Mouse (Mus musculus) embryonic fibroblast, embryonic 13.5 days (primary cell): ENCODE data around the gene Plcb3.

Experiments used
- CTCF ChIP-seq: IDR thresholded peaks from 2 replicates; pipeline ENCODE4 v1.5.1; 2011; ENCODE audit warnings: mild to moderate bottlenecking, control low read depth, low read length, moderate library complexity, borderline replicate concordance; ENCODE audit not compliant: insufficient read depth
- POLR2A ChIP-seq: IDR thresholded peaks from 2 replicates; pipeline ENCODE4 v1.6.1; 2011; ENCODE audit warnings: low read depth, mild to moderate bottlenecking, control low read depth, low read length, moderate library complexity

- no peak for TF ChIP-seq POLR2A
- no peak for TF ChIP-seq CTCF
Observed at GRCm38 (mm10) chr19:6971644-6972043, 4.6 kb downstream of the Plcb3 start.
